Mouse (Mus musculus) neural tube, embryonic 15.5 days (tissue): Measurements from ENCODE around the gene Cdh15. TPM values are rescaled to one million over a fixed set of nuclear protein-coding genes. Genes with fewer than 3 reads are reported as not detected.

Experiments
- ATAC-seq: fragments of 200-750 bp; cut with Nextera tagmentation; 2 replicates; pipeline ENCODE4 v1.8.0; 2017; ENCODE audit warnings: mild to moderate bottlenecking, moderate TSS enrichment, moderate library complexity; ENCODE audit not compliant: low FRiP score
- H3K27ac ChIP-seq: fragments of 300-500 bp; sonication (generic); replicated peaks from 2 replicates; pipeline ENCODE4 v1.5.1; 2015; ENCODE audit warnings: mild to moderate bottlenecking, inconsistent platforms
- H3K27me3 ChIP-seq: fragments of 300-500 bp; sonication (generic); replicated peaks from 2 replicates; pipeline ENCODE4 v1.6.1; 2015; ENCODE audit warnings: inconsistent platforms
- H3K36me3 ChIP-seq: fragments of 300-500 bp; sonication (generic); 2 replicates; pipeline ENCODE4 v1.6.1; 2015; ENCODE audit warnings: inconsistent platforms
- H3K4me1 ChIP-seq: fragments of 300-500 bp; sonication (generic); 2 replicates; pipeline ENCODE4 v1.6.1; 2015; ENCODE audit warnings: inconsistent platforms
- H3K4me2 ChIP-seq: fragments of 300-500 bp; sonication (generic); 2 replicates; pipeline ENCODE4 v1.6.1; 2015; ENCODE audit warnings: inconsistent platforms, mild to moderate bottlenecking, moderate library complexity
- H3K4me3 ChIP-seq: fragments of 300-500 bp; sonication (generic); replicated peaks from 2 replicates; pipeline ENCODE4 v1.5.1; 2015; ENCODE audit warnings: mild to moderate bottlenecking, inconsistent platforms
- H3K9ac ChIP-seq: fragments of 300-500 bp; sonication (generic); replicated peaks from 2 replicates; pipeline ENCODE4 v1.6.1; 2015; ENCODE audit warnings: mild to moderate bottlenecking, inconsistent platforms
- H3K9me3 ChIP-seq: fragments of 300-500 bp; sonication (generic); replicated peaks from 2 replicates; pipeline ENCODE4 v1.6.1; 2016; ENCODE audit warnings: inconsistent platforms
- WGBS: fragments of 180-500 bp; shearing (Covaris S2); methylation state at CpG from one replicate; pipeline ENCODE4 v1.1.7; 2015; ENCODE audit warnings: mixed read lengths; 5-methylcytosine and 5-hydroxymethylcytosine counted together
- polyA plus RNA-seq: library from polyadenylated mRNA; unstranded; fragments of >200 nt; fragmentation: Nextera tagmentation; extraction: Ambion mirVana; gene quantifications from 2 replicates; pipeline ENCODE4 v1.2.1, GENCODE M21; 2015

Gene Cdh15
- polyA plus RNA-seq, 1 experiment from 2014 or later, result 3.2 TPM

GRCm38 (mm10) chr8:122845662-122846061 is 2.1 kb upstream of the Cdh15 start:
- Histone ChIP-seq H3K9me3 (no peaks in the 10 kb centered on the region), H3K27me3 (no peaks in the 10 kb centered on the region), H3K9ac (no peak overlapping the region), H3K4me2 (no peak overlapping the region), H3K4me3 (no peak overlapping the region), H3K27ac (no peak overlapping the region), H3K4me1 (no peaks in the 10 kb centered on the region), H3K36me3 (no peaks in the 10 kb centered on the region)
- WGBS, result 82% methylated on average over 4 of the region's 4 CpGs
- ATAC-seq, result no peak

GRCm38 (mm10) chr8:122849152-122849910 is 1.6 kb downstream of the Cdh15 start:
- Histone ChIP-seq H3K9me3 (no peaks in the 10 kb centered on the region), H3K9ac (no peak overlapping the region), H3K4me2 (no peak overlapping the region), H3K4me1 (peaks cover 8% of the 10 kb centered on the region), H3K27ac (no peak overlapping the region), H3K27me3 (no peaks in the 10 kb centered on the region), H3K4me3 (no peak overlapping the region), H3K36me3 (no peaks in the 10 kb centered on the region)
- ATAC-seq, result no peak
- 73% methylated on average over 11 of the region's 11 CpGs for WGBS

- Histone ChIP-seq H3K27me3 (no peaks in the 10 kb centered on the region), H3K4me3 (no peak overlapping the region), H3K27ac (no peak overlapping the region), H3K4me2 (no peak overlapping the region), H3K9me3 (no peaks in the 10 kb centered on the region), H3K36me3 (no peaks in the 10 kb centered on the region), H3K9ac (no peak overlapping the region), H3K4me1 (peaks cover 8% of the 10 kb centered on the region)
- no peak for ATAC-seq
- 68% methylated on average over 3 of the region's 3 CpGs for WGBS
Observed at GRCm38 (mm10) chr8:122850641-122851240, 3.0 kb downstream of the Cdh15 start.

- Histone ChIP-seq H3K36me3 (no peaks in the 10 kb centered on the region), H3K4me1 (peaks cover 8% of the 10 kb centered on the region), H3K27me3 (no peaks in the 10 kb centered on the region), H3K9me3 (no peaks in the 10 kb centered on the region), H3K9ac (no peak overlapping the region), H3K27ac (no peak overlapping the region), H3K4me3 (no peak overlapping the region), H3K4me2 (no peak overlapping the region)
- ATAC-seq, result no peak
- WGBS, result 84% methylated on average over 12 of the region's 12 CpGs
Observed at GRCm38 (mm10) chr8:122851692-122852545, 4.2 kb downstream of the Cdh15 start.

DNA sequence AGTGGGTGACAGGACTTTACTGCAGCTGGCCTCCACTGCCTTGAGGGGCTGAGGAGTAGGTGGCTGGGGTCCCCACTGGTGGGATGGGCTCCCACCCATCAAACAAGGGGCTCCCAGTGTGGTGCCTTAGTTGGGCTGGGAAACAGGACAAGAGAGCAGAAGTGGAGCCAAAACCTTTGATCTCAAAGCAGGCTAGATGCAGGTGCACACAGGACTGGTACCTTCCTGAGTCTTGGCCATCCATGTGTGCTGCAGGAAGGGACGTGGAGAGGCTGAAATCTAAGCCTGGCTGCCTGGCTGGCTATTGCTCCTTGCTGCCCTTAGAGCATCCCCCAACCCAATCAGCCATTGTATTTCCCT is 4.8 kb downstream of the Cdh15 start:
- no peak for ATAC-seq
- 83% methylated on average over 1 of the region's 1 CpGs for WGBS
- H3K4me3 ChIP-seq, result no peak overlapping the region
- H3K36me3 ChIP-seq, result no peaks in the 10 kb centered on the region
- no peak overlapping the region for H3K4me2 ChIP-seq
- H3K27me3 ChIP-seq, result no peaks in the 10 kb centered on the region
- H3K9me3 ChIP-seq, result no peaks in the 10 kb centered on the region
- H3K9ac ChIP-seq, result no peak overlapping the region
- no peak overlapping the region for H3K27ac ChIP-seq
- H3K4me1 ChIP-seq, result peaks cover 8% of the 10 kb centered on the region

GRCm38 (mm10) chr8:122853340-122853771 is 5.6 kb downstream of the Cdh15 start:
- Histone ChIP-seq H3K36me3 (no peaks in the 10 kb centered on the region), H3K4me3 (no peak overlapping the region), H3K9me3 (no peaks in the 10 kb centered on the region), H3K4me2 (peak overlapping the region; percentile 17; the same call in 1 of the 2 replicates), H3K4me1 (peaks cover 8% of the 10 kb centered on the region), H3K27ac (no peak overlapping the region; the same call in 1 of the 2 replicates), H3K27me3 (no peaks in the 10 kb centered on the region), H3K9ac (no peak overlapping the region)
- peak; percentile 72; the same call in 1 of the 2 replicates for ATAC-seq
- 11% methylated on average over 11 of the region's 11 CpGs for WGBS

- WGBS, result 83% methylated on average over 7 of the region's 7 CpGs
- H3K4me1 ChIP-seq, result peaks cover 8% of the 10 kb centered on the region
- H3K4me2 ChIP-seq, result no peak overlapping the region
- no peak overlapping the region for H3K9ac ChIP-seq
- H3K4me3 ChIP-seq, result no peak overlapping the region
- no peaks in the 10 kb centered on the region for H3K27me3 ChIP-seq
- ATAC-seq, result no peak
- no peak overlapping the region for H3K27ac ChIP-seq
- H3K9me3 ChIP-seq, result no peaks in the 10 kb centered on the region
- H3K36me3 ChIP-seq, result no peaks in the 10 kb centered on the region
Observed at GRCm38 (mm10) chr8:122854388-122854787, 6.6 kb downstream of the Cdh15 start.

DNA sequence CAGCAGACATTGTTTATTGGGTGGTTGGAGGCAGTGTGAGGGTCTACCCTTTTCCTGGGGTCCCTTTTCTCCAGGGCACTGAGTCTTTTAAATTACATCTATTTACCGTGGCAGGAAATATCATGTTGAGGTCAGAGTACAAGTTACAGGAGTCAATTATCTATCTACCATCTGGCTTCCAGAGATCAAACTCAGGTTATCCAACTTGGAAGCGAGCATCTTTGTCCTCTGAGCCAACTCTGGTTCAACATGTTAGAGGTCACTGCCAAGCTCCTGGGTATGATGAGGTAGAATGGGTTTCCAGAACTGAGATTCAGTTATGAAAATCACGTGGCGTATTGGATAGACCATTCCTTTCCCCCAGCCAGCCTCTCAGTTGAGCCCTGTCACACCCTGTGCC is 7.4 kb downstream of the Cdh15 start:
- no peaks in the 10 kb centered on the region for H3K9me3 ChIP-seq
- 85% methylated on average over 4 of the region's 4 CpGs for WGBS
- no peak overlapping the region for H3K9ac ChIP-seq
- no peak for ATAC-seq
- H3K4me1 ChIP-seq, result peaks cover 8% of the 10 kb centered on the region
- H3K27ac ChIP-seq, result no peak overlapping the region
- no peaks in the 10 kb centered on the region for H3K36me3 ChIP-seq
- no peak overlapping the region for H3K4me2 ChIP-seq
- no peaks in the 10 kb centered on the region for H3K27me3 ChIP-seq
- H3K4me3 ChIP-seq, result no peak overlapping the region

DNA sequence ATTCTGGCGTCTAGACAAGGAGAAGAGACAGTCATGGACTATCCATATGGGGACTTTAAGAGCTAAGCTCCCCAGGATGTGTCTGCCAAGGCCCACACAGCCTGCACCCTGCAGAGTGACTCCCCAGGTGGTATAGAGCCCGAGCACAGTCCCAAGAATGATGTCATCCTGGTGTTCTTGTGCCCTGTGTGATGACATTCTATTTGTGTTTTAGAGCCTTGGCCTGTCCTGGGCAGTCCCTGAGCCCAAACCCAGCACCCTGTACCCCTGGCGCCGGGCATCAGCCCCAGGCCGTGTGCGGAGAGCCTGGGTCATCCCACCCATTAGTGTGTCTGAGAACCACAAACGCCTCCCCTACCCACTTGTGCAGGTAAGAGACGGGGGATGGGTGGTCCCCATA is 8.5 kb downstream of the Cdh15 start:
- Histone ChIP-seq H3K27ac (no peak overlapping the region), H3K9ac (no peak overlapping the region), H3K4me2 (no peak overlapping the region), H3K4me3 (no peak overlapping the region), H3K27me3 (no peaks in the 10 kb centered on the region), H3K36me3 (no peaks in the 10 kb centered on the region), H3K9me3 (no peaks in the 10 kb centered on the region), H3K4me1 (peaks cover 8% of the 10 kb centered on the region)
- ATAC-seq, result no peak
- 83% methylated on average over 8 of the region's 8 CpGs for WGBS

DNA sequence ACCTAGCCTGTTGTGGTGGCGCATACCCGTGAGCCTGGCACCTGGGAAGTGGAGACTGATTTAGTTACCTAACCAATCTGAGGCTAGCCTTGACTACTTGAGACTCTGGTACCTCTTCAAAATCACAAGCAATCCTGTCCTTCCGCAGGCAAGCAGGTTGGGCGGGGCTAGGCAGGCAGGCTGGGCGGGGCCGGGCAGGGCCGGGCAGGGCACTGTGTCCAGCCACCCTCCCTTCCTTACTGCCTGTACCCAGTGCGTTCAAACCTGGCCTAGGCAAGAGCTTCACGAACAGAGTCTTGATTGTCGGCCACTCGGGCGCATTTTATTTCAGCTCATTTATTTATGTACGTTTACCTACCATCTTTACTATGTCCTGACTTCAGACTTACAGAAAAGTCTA is 12.1 kb downstream of the Cdh15 start:
- Histone ChIP-seq H3K36me3 (no peaks in the 10 kb centered on the region), H3K9ac (no peak overlapping the region), H3K27ac (no peak overlapping the region), H3K27me3 (no peaks in the 10 kb centered on the region), H3K9me3 (no peaks in the 10 kb centered on the region), H3K4me1 (peaks cover 5% of the 10 kb centered on the region; the same call in 1 of the 2 replicates), H3K4me3 (no peak overlapping the region), H3K4me2 (no peak overlapping the region)
- no peak for ATAC-seq
- 62% methylated on average over 13 of the region's 13 CpGs for WGBS

GRCm38 (mm10) chr8:122864719-122865129 is 17.0 kb downstream of the Cdh15 start:
- H3K9me3 ChIP-seq, result 0 out of 2 replicates have a peak, but pooled peaks cover 3% of the 10 kb centered on the region
- H3K4me3 ChIP-seq, result peak overlapping the region; percentile 35
- ATAC-seq, result no peak
- peaks cover 8% of the 10 kb centered on the region; the same call in 1 of the 2 replicates for H3K4me1 ChIP-seq
- H3K4me2 ChIP-seq, result peak overlapping the region; percentile 54
- 48% methylated on average over 26 of the region's 26 CpGs for WGBS
- H3K36me3 ChIP-seq, result no peaks in the 10 kb centered on the region
- H3K27me3 ChIP-seq, result no peaks in the 10 kb centered on the region
- no peak overlapping the region for H3K27ac ChIP-seq
- 0 out of 2 replicates have a peak overlapping the region, but pooled peaks have one; percentile 23 for H3K9ac ChIP-seq
